Mouse (Mus musculus) CH12.LX (cell line): ENCODE data around the gene Fgfr2.

Experiments
- CTCF ChIP-seq, 2 experiments: IDR thresholded peaks in 1 of 2; conservative IDR thresholded peaks in 1 of 2; 2 replicates each; pipeline ENCODE4 v1.5.1; 2011 to 2012; ENCODE audit warnings: low read depth in 2 of 2, low read length in 2 of 2, improper control_type of control experiment in 1 of 2, inconsistent platforms in 1 of 2, mild to moderate bottlenecking in 1 of 2, moderate library complexity in 1 of 2
- EP300 ChIP-seq: IDR thresholded peaks from 2 replicates; pipeline ENCODE4 v1.6.1; 2011; ENCODE audit warnings: low read length, improper control_type of control experiment

DNA sequence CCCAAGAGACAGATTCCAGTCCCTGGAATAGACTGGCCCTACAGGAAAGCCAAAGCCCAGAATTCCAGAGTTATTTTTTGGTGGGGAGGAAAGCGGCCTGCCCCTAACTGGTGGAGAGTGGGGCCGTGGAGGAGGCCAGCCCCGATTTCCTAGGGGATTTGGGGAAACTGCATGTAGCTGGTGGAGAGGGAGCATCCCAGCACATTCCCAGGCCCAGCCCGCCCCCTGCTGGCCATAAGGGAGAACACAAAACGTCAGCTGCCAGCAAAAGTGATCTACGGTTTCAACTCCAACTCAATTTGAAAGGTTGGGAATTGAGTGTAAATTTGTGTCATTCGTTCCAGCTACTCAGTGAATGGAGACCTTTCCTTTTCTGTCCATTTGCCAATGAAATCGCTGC is 909.7 kb downstream of the Fgfr2 start:
- TF ChIP-seq EP300 (no peak), CTCF (conservative IDR thresholded peaks at IDR 0.05 in 1 of 2, IDR thresholded peaks at IDR 0.05 in 1 of 2; ENCODE audit: low read depth in 2 of 2, low read length in 2 of 2) (peak; percentile 57 to 76)
